Mouse (Mus musculus): ENCODE measurements around the gene Rspo3.

- TF ChIP-seq POLR2AphosphoS2 (IDR thresholded peaks at IDR 0.05; ENCODE audit: insufficient read length, low read depth) (no peak), POLR2A (IDR thresholded peaks at IDR 0.05; ENCODE audit: insufficient read length, low read depth) (no peak), USF1 (IDR thresholded peaks at IDR 0.05; ENCODE audit: low read depth) (no peak), CEBPB (IDR thresholded peaks at IDR 0.05; ENCODE audit: insufficient read depth, poor library complexity, severe bottlenecking) (no peak), TCF12 (IDR thresholded peaks at IDR 0.05; ENCODE audit: insufficient read depth, poor library complexity, severe bottlenecking) (no peak), MYOG (IDR thresholded peaks at IDR 0.05; ENCODE audit: control insufficient read depth in 1 of 3, insufficient read depth in 1 of 3, insufficient read length in 2 of 3, low read depth in 2 of 3) (no peak), MAX (IDR thresholded peaks at IDR 0.05; ENCODE audit: low read depth) (no peak), E2F4 (IDR thresholded peaks at IDR 0.05; ENCODE audit: insufficient read depth) (no peak), TCF3 (IDR thresholded peaks at IDR 0.05; ENCODE audit: insufficient read length, low read depth) (no peak)
Observed at GRCm38 (mm10) chr10:29460100-29460499, 75.6 kb downstream of the Rspo3 start.

Measured in myocyte (in vitro differentiated cells).